Mouse (Mus musculus) liver, embryonic 14.5 days (tissue): Measurements from ENCODE around the gene Jun.

Experiments used
- CTCF ChIP-seq: IDR thresholded peaks from 2 replicates; pipeline ENCODE4 v1.5.1; 2016; ENCODE audit warnings: antibody characterized with exemption, low read depth, control low read depth
- EP300 ChIP-seq: IDR thresholded peaks from 2 replicates; pipeline ENCODE4 v1.6.1; 2016; ENCODE audit warnings: antibody characterized with exemption, low read depth

GRCm38 (mm10) chr4:95001043-95001775, 50.8 kb downstream of the Jun start:
- TF ChIP-seq CTCF, result no peak
- TF ChIP-seq EP300, result no peak
